Mouse (Mus musculus) erythroblast, embryonic 14.5 days (primary cell): ENCODE results near the gene Map3k3. TPM values are rescaled to one million over a fixed set of nuclear protein-coding genes. Genes with fewer than 3 reads are reported as not detected.
"Not testable (repeated sequence)": the region's sequence is repeated elsewhere in the genome, so short reads cannot be mapped to it uniquely, and the experiment has no call there.

Experiments
- H3K27me3 ChIP-seq: 2 replicates; pipeline ENCODE4 v1.6.1; 2012; ENCODE audit warnings: inconsistent platforms; ENCODE audit not compliant: control insufficient read depth
- H3K36me3 ChIP-seq: 2 replicates; pipeline ENCODE4 v1.6.1; 2012; ENCODE audit warnings: mild to moderate bottlenecking, inconsistent platforms; ENCODE audit not compliant: control insufficient read depth
- H3K4me1 ChIP-seq: 2 replicates; pipeline ENCODE4 v1.6.1; 2012; ENCODE audit warnings: inconsistent platforms; ENCODE audit not compliant: control insufficient read depth
- H3K4me3 ChIP-seq: replicated peaks from 2 replicates; pipeline ENCODE3; 2012; ENCODE audit warnings: moderate library complexity, mild to moderate bottlenecking, inconsistent platforms
- H3K9me3 ChIP-seq: 2 replicates; pipeline ENCODE4 v1.6.1; 2012; ENCODE audit warnings: low read length, inconsistent platforms, mixed read lengths; ENCODE audit not compliant: control insufficient read depth
- GATA1 ChIP-seq: IDR thresholded peaks from 2 replicates; pipeline ENCODE4 v1.6.1; 2012; ENCODE audit warnings: low read length, inconsistent platforms, mixed read lengths
- TAL1 ChIP-seq: IDR thresholded peaks from 3 replicates; pipeline ENCODE4 v1.6.1; 2012; ENCODE audit warnings: low read length, inconsistent platforms, mixed read lengths
- polyA plus RNA-seq: library from polyadenylated mRNA; stranded (reverse); fragments of >175 nt; gene quantifications from 2 replicates; pipeline ENCODE4 v1.2.3, GENCODE M21; 2012

Map3k3 gene
- polyA plus RNA-seq, 1 experiment = 0.05 TPM

DNA sequence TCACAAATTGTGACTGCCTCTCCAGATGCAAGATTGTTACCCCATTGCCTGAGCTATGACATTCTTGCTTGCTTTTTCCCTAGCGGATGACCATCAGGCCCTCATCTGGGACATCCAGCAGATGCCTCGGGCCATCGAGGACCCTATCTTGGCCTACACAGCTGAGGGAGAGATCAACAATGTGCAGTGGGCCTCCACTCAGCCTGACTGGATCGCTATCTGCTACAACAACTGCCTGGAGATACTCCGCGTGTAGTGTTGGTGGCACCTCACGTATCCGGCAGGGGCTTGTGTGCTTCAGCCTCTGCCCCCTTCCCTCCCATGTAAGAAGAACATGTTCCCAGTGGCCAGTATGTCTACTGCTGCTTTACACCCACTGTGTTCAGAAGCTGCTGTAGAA, 29.8 kb upstream of the Map3k3 start:
- H3K4me3 ChIP-seq = no peak overlapping the region
- H3K27me3 ChIP-seq = no peaks in the 10 kb centered on the region
- peaks cover 49% of the 10 kb centered on the region for H3K4me1 ChIP-seq
- no peaks in the 10 kb centered on the region for H3K9me3 ChIP-seq
- peaks cover 95% of the 10 kb centered on the region for H3K36me3 ChIP-seq
- TF ChIP-seq TAL1 = no peak
- no peak for TF ChIP-seq GATA1

DNA sequence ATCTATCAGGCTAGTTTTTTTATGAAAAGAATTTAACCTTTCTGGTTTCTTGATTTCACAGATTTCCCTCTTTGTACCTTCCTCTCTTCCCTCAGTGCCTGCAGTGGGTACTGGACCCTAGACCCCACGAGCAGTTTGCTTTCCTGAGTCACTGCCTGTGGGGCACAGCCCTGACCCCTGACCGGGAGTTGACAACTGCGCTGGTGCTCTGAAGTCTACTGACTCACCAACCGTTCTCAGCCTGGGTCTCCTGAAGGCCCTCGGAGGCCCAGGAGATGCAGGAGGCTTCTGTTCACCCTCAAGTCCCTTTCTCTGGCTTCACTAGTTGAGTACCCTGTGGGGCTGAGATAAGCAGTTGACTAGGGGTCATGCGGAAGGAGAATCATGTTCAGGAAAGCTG, 29.1 kb upstream of the Map3k3 start:
- Histone ChIP-seq H3K4me1 (peaks cover 53% of the 10 kb centered on the region), H3K9me3 (no peaks in the 10 kb centered on the region), H3K27me3 (no peaks in the 10 kb centered on the region), H3K36me3 (peaks cover 98% of the 10 kb centered on the region), H3K4me3 (no peak overlapping the region)
- TF ChIP-seq GATA1 (no peak), TAL1 (no peak)

DNA sequence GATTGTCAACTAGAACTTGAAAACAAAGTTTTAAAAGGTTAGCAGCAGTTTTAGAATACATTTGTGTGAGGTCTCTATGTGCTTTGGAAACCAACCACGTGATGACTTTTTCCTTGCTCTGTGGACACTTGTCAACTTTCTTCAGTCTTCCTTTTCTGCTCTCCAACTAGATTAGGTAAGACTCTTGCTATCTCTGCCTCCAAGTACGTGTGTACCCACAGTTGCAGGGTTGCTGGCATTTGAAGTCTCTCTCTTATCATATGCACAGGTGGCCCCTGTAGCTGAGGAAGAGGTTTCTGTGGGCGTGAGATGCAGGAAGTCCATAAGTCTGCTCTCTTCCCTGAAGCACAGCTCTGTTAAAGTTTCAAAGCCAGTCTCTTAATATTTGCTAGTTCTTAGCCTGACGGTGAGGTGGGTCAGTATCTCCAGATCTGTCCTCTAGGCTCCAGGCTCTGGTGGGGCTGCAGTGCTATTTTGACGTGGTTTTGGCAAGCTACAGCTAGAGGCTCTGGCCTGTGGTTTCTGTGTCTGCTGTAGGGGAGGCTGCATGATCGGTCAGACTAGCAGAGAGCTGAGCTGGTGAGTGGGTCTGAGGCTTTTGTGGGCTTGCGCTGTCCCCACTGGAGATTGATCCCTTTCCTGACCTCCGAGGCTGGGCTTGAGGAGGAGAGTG, 27.5 kb upstream of the Map3k3 start:
- H3K36me3 ChIP-seq = peaks cover 83% of the 10 kb centered on the region
- no peaks in the 10 kb centered on the region for H3K9me3 ChIP-seq
- no peaks in the 10 kb centered on the region for H3K27me3 ChIP-seq
- H3K4me1 ChIP-seq = peaks cover 55% of the 10 kb centered on the region
- H3K4me3 ChIP-seq = no peak overlapping the region
- TF ChIP-seq GATA1 = peak; percentile 24; the same call in 1 of the 2 replicates
- TF ChIP-seq TAL1 = 0 out of 3 replicates have a peak, but pooled peaks have one; percentile 26

DNA sequence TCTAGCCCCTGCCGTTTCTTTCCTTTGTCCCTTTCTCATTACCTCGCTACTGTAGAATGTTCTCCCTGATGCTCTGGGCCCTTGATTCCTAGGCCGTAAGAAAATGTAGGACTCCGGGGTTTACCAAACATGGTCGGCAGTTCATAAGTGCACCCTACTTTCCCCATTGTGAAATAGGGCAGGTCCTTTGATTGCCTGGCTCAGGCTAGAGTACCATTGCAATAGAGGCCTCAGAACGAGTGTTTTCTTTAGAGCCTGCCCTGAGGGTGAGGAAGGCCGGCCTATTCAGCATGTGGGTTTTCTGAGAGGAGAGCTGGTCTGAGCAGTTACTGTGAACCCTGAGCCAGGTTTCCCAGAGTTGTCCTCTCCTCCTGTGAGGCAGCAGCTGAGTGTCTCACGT, 26.4 kb upstream of the Map3k3 start:
- no peak for TF ChIP-seq GATA1
- Histone ChIP-seq H3K27me3 (no peaks in the 10 kb centered on the region), H3K4me1 (peaks cover 55% of the 10 kb centered on the region), H3K4me3 (no peak overlapping the region), H3K36me3 (peaks cover 72% of the 10 kb centered on the region), H3K9me3 (no peaks in the 10 kb centered on the region)

GRCm38 (mm10) chr11:106060549-106060948, 23.9 kb upstream of the Map3k3 start:
- H3K4me3 ChIP-seq = no peak overlapping the region

DNA sequence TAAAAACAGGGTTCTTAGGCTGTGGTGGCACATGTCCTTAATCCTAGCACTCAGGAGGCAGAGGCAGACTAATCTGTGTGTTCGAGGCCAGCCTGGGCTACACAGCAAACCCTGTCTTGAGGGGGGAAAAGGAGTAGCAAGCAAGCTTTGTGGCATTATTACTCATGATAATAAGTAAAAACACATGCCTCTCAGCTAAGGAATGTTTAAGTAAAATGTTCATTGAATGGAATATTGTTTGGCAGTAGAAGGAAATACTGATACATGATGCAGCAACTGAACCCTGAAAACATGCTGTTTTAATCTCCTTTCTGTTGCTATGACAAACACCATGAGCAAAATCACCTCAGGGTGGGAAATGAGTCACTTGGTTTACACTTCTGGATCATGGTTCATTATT, 23.1 kb upstream of the Map3k3 start:
- H3K4me1 ChIP-seq = peaks cover 41% of the 10 kb centered on the region
- H3K9me3 ChIP-seq = no peaks in the 10 kb centered on the region
- H3K27me3 ChIP-seq = no peaks in the 10 kb centered on the region
- TF ChIP-seq GATA1 (no peak), TAL1 (no peak)
- H3K4me3 ChIP-seq = no peak overlapping the region
- H3K36me3 ChIP-seq = peaks cover 40% of the 10 kb centered on the region

More at GRCm38 (mm10) chr11:106060549-106060948, 23.9 kb upstream of the Map3k3 start:
- peaks cover 47% of the 10 kb centered on the region for H3K36me3 ChIP-seq
- H3K27me3 ChIP-seq = no peaks in the 10 kb centered on the region
- H3K4me1 ChIP-seq = peaks cover 43% of the 10 kb centered on the region
- TF ChIP-seq TAL1 (no peak), GATA1 (no peak)
- no peaks in the 10 kb centered on the region for H3K9me3 ChIP-seq

- Histone ChIP-seq H3K36me3 (peaks cover 15% of the 10 kb centered on the region), H3K27me3 (no peaks in the 10 kb centered on the region), H3K9me3 (no peaks in the 10 kb centered on the region), H3K4me1 (peaks cover 35% of the 10 kb centered on the region), H3K4me3 (no peak overlapping the region)
- TF ChIP-seq GATA1 (no peak), TAL1 (no peak)
These were observed 20.7 kb upstream of the Map3k3 start for GRCm38 (mm10) chr11:106063756-106064155.

GRCm38 (mm10) chr11:106065073-106065922, 19.1 kb upstream of the Map3k3 start:
- no peaks in the 10 kb centered on the region for H3K9me3 ChIP-seq
- H3K4me3 ChIP-seq = peak overlapping the region; percentile 97
- peaks cover 4% of the 10 kb centered on the region for H3K36me3 ChIP-seq
- no peaks in the 10 kb centered on the region for H3K27me3 ChIP-seq
- peaks cover 33% of the 10 kb centered on the region for H3K4me1 ChIP-seq
- TF ChIP-seq GATA1 (no peak), TAL1 (no peak)

- H3K9me3 ChIP-seq = no peaks in the 10 kb centered on the region
- no peak for TF ChIP-seq TAL1
- no peak for TF ChIP-seq GATA1
- no peaks in the 10 kb centered on the region for H3K27me3 ChIP-seq
- H3K4me3 ChIP-seq = peak within 1 kb of the TSS; percentile 97
- H3K36me3 ChIP-seq = peaks cover 11% of the 10 kb centered on the region
- H3K4me1 ChIP-seq = peaks cover 31% of the 10 kb centered on the region
These were observed 18.4 kb upstream of the Map3k3 start, which contains the start of gene Taco1 for GRCm38 (mm10) chr11:106065923-106066571. Gene Taco1 (plus strand): TSS chr11:106066061.

DNA sequence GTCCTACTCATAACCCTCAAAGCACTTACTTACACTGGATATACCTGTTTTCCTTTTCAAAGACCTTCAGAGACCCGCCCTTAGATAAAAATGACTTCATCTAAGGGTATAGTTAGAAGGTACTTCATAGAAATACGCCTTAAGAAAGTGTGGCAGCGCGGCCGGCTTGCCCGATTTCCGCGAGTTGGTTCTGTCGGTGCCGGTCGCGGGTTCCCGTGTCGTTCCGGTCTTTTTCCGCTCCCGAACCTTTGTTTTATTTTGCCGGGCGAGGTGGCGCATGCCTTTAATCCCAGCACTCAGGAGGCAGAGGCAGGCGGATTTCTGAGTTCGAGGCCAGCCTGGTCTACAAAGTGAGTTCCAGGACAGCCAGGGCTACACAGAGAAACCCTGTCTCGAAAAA, 17.8 kb upstream of the Map3k3 start:
- Histone ChIP-seq H3K4me1 (peaks cover 31% of the 10 kb centered on the region), H3K4me3 (peak overlapping the region; percentile 97), H3K36me3 (peaks cover 14% of the 10 kb centered on the region)
- not testable (repeated sequence) for H3K27me3 ChIP-seq, H3K9me3 ChIP-seq
